20 mouse cellular contexts compared by ENCODE assay signal in genomic region chr3:105803600-105803999, GRCm38 (mm10). TPM values are rescaled to one million over a fixed set of nuclear protein-coding genes. Genes with fewer than 3 reads are reported as not detected.
A peak's percentile ranks its signal among the peaks of the same experiment; 100 is the strongest.
DNase-seq lines count a peak whose midpoint lies in the region; ATAC-seq and TF ChIP-seq lines count a peak whose summit lies in the region.
"Had no signal": no experiment of that assay in that cellular context is flagged by ENCODE, and none has a peak within 500 bp of the region (broad histone marks: within the 10 kb centered on the region; RNA-seq: fewer than 3 reads in every experiment).

No protein-coding gene starts in this region.

- no peak for TF ChIP-seq CTCF in cerebellum, adult 2 months (IDR thresholded peaks at IDR 0.05; ENCODE audit: borderline replicate concordance, insufficient read depth, low read depth, low read length)

- peak; percentile 17 for DNase-seq in adrenal gland, postnatal 14 days
- DNase-seq in adrenal gland, postnatal 10 days, result no peak
- DNase-seq in lung, postnatal 10 days, result peak; percentile 24
- DNase-seq in lung, postnatal 25 days (ENCODE audit: low spot score), result no peak
- DNase-seq in natural killer cell, adult 2 months (ENCODE audit: low spot score in 2 of 2), result peak; percentile 20 to 33
- DNase-seq in cerebellum, adult 2 months, result no peak
- no peak for DNase-seq in cerebellum, adult 11-12 months
- DNase-seq: cerebellum, adult 8-10 months; kidney, adult 11 months; kidney, postnatal 36 days; layer of hippocampus, postnatal 36 days; left cerebral cortex, postnatal 4 days; lung, embryonic 14.5 days; right cerebral cortex, adult 18-20 months; thymus, postnatal 14 days had no signal

- H3K4me3 ChIP-seq in cerebellum, adult 2 months (replicated peaks; ENCODE audit: insufficient read depth, low read depth, low read length), result no peak overlapping the region
- H3K4me3 ChIP-seq: embryonic facial prominence, embryonic 15.5 days; forebrain, embryonic 12.5 days; midbrain, embryonic 13.5 days; neural tube, embryonic 12.5 days had no signal

- ATAC-seq in inflammation-experienced regulatory T-cells, adult 6 months, result peak; percentile 12
- ATAC-seq: midbrain, embryonic 13.5 days had no signal

- no peak for TF ChIP-seq POLR2A in cerebellum, adult 2 months (IDR thresholded peaks at IDR 0.05; ENCODE audit: borderline replicate concordance, insufficient read depth, low read length)

- H3K27ac ChIP-seq in cerebellum, adult 2 months (ENCODE audit: insufficient read depth, low read length), result no peak overlapping the region
- H3K27ac ChIP-seq: embryonic facial prominence, embryonic 15.5 days; forebrain, embryonic 12.5 days; midbrain, embryonic 13.5 days; neural tube, embryonic 12.5 days had no signal

- WGBS in cerebellum, adult 2 months, result 85% methylated on average over 11 of the region's 11 CpGs

- H3K27me3 ChIP-seq in cerebellum, adult 2 months (ENCODE audit: control insufficient read depth, insufficient read depth, low read length), result no peaks in the 10 kb centered on the region
- H3K27me3 ChIP-seq: embryonic facial prominence, embryonic 15.5 days; forebrain, embryonic 12.5 days; midbrain, embryonic 13.5 days; neural tube, embryonic 12.5 days had no signal

- peaks cover 3% of the 10 kb centered on the region for H3K4me1 ChIP-seq in cerebellum, adult 2 months (ENCODE audit: control insufficient read depth, insufficient read depth, low read length)

RNA-seq across cellular contexts. Expression of gene Rap1a, which starts 2.5 kb away (rescaled TPM):
- total RNA-seq in adrenal gland, postnatal 14 days (2021), result 184 and 206 TPM in 2 replicates
- 100 to 1,000 TPM; 167 to 181 TPM for total RNA-seq in adrenal gland, postnatal 10 days (2021)
- 100 to 1,000 TPM; 142 to 303 (median 166) TPM for polyA plus RNA-seq in inflammation-experienced regulatory T-cells, adult 6 months (2017; shearing (Covaris generic))
- polyA plus RNA-seq in cerebellum, adult 2 months (2012; rRNA removed), result 60.9 and 66.2 TPM in 2 replicates

Comparison
In these comparisons a context has a peak if more than half of its experiments do, and no peak if none do; other contexts are left out.
1. DNase-seq: peak in adrenal gland, postnatal 14 days (single experiment), lung, postnatal 10 days (single experiment) and natural killer cell, adult 2 months (2 of 2); none in adrenal gland, postnatal 10 days (single experiment), lung, postnatal 25 days (single experiment), cerebellum, adult 2 months (0 of 2) and cerebellum, adult 11-12 months (single experiment).